Mouse (Mus musculus) stomach, embryonic 14.5 days (tissue): Measurements from ENCODE around the gene Aco1. TPM values are rescaled to one million over a fixed set of nuclear protein-coding genes. Genes with fewer than 3 reads are reported as not detected.

Experiments
- ATAC-seq: fragments of 200-750 bp; cut with Nextera tagmentation; 2 replicates; pipeline ENCODE4 v1.8.0; 2017; ENCODE audit warnings: low read depth, moderate TSS enrichment; ENCODE audit not compliant: insufficient number of reproducible peaks, insufficient read depth, low FRiP score
- H3K27ac ChIP-seq: fragments of 300-500 bp; sonication (generic); 2 replicates; pipeline ENCODE4 v1.5.1; 2014; ENCODE audit warnings: mild to moderate bottlenecking, low read length, moderate library complexity, mixed read lengths
- H3K27me3 ChIP-seq: fragments of 300-500 bp; sonication (generic); 2 replicates; pipeline ENCODE4 v1.6.1; 2014; ENCODE audit warnings: low read length, control low read depth, mixed read lengths; ENCODE audit not compliant: control insufficient read depth, insufficient read depth
- H3K36me3 ChIP-seq: fragments of 300-500 bp; sonication (generic); 2 replicates; pipeline ENCODE4 v1.6.1; 2014; ENCODE audit warnings: mild to moderate bottlenecking, control low read depth, low read length, moderate library complexity, mixed read lengths; ENCODE audit not compliant: control insufficient read depth, insufficient read depth
- H3K4me1 ChIP-seq: fragments of 300-500 bp; sonication (generic); 2 replicates; pipeline ENCODE4 v1.6.1; 2014; ENCODE audit warnings: low read length, control low read depth, mixed read lengths; ENCODE audit not compliant: control insufficient read depth, insufficient read depth
- H3K4me2 ChIP-seq: fragments of 300-500 bp; sonication (generic); replicated peaks from 2 replicates; pipeline ENCODE4 v1.6.1; 2014; ENCODE audit warnings: low read depth, low read length, control low read depth
- H3K4me3 ChIP-seq: fragments of 300-500 bp; sonication (generic); 2 replicates; pipeline ENCODE4 v1.5.1; 2014; ENCODE audit warnings: low read depth, low read length, control low read depth
- H3K9ac ChIP-seq: fragments of 300-500 bp; sonication (generic); replicated peaks from 2 replicates; pipeline ENCODE4 v1.6.1; 2014; ENCODE audit warnings: low read depth, mild to moderate bottlenecking, control low read depth, low read length, moderate library complexity, mixed read lengths
- H3K9me3 ChIP-seq: fragments of 300-500 bp; sonication (generic); 2 replicates; pipeline ENCODE4 v1.6.1; 2016; ENCODE audit warnings: low read depth, low read length, control low read depth; ENCODE audit not compliant: control insufficient read depth
- whole genome bisulfite sequencing: fragments of 180-500 bp; shearing (Covaris S2); extraction: QIAGEN DNeasy Blood & Tissue Kit; methylation state at CpG from one replicate; pipeline ENCODE4 v1.1.7; 2014; 5-methylcytosine and 5-hydroxymethylcytosine counted together
- polyA plus RNA-seq: library from polyadenylated mRNA; unstranded; fragments of >200 nt; fragmentation: Nextera tagmentation; extraction: Ambion mirVana; gene quantifications from 2 replicates; pipeline ENCODE4 v1.2.1, GENCODE M21; 2014

The Aco1 gene
- polyA plus RNA-seq, 1 experiment from 2014 or later: 59.3 TPM

- 41% methylated on average over 14 of the region's 14 CpGs for WGBS
- Histone ChIP-seq H3K27ac (no peak overlapping the region), H3K9ac (no peak overlapping the region), H3K27me3 (no peaks in the 10 kb centered on the region), H3K4me2 (no peak overlapping the region), H3K36me3 (peaks cover 57% of the 10 kb centered on the region), H3K4me3 (no peak overlapping the region), H3K9me3 (no peaks in the 10 kb centered on the region), H3K4me1 (no peaks in the 10 kb centered on the region)
- peak; percentile 73; the same call in 1 of the 2 replicates for ATAC-seq
Observed at GRCm38 (mm10) chr4:40182651-40183320, 39.9 kb downstream of the Aco1 start.

DNA sequence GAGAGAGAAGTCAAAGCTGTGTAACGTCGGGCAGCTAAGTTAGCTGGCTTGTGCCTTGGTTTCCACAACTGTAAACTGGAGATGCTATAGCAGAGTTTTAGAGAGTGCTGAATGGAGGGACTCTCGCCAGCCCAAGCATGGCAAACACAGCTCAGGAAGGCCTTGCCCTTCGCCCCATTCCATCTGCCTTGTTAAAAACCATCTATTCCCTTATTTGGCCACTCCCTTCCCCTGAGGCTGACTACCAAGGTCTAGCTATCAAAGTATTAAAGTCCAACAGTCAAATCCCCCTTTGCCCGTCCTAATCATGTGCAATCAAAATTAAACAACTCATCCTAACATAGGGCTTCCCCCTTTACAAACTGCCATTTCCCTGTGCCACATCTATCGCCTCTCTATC lies 40.9 kb downstream of the Aco1 start:
- H3K4me3 ChIP-seq: no peak overlapping the region
- 89% methylated on average over 6 of the region's 6 CpGs for WGBS
- peaks cover 63% of the 10 kb centered on the region for H3K36me3 ChIP-seq
- no peak overlapping the region for H3K27ac ChIP-seq
- no peak overlapping the region for H3K4me2 ChIP-seq
- H3K9me3 ChIP-seq: no peaks in the 10 kb centered on the region
- H3K9ac ChIP-seq: no peak overlapping the region
- H3K27me3 ChIP-seq: no peaks in the 10 kb centered on the region
- ATAC-seq: no peak
- no peaks in the 10 kb centered on the region for H3K4me1 ChIP-seq

DNA sequence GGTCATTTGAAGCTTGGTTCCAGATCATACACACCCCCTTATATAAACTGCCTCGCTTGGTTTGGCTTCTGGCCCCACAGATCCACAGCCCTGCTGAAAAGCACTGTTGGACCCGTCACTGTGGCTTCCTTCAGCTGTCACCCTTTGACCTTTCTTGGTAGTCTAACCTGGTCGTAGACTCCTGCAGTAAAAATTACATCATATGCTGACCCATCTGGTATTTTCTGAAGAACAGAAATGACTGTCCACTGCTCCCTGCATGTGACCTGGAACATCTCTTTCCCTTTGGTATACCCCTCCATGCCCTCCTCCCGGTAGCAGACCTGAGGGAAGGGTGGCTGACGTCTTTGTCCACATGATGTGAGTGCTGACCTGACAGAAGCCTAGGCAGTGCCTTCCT lies 41.6 kb downstream of the Aco1 start:
- Histone ChIP-seq H3K4me3 (no peak overlapping the region), H3K27me3 (no peaks in the 10 kb centered on the region), H3K27ac (no peak overlapping the region), H3K36me3 (peaks cover 68% of the 10 kb centered on the region), H3K4me2 (no peak overlapping the region), H3K9me3 (no peaks in the 10 kb centered on the region), H3K9ac (no peak overlapping the region), H3K4me1 (no peaks in the 10 kb centered on the region)
- no peak for ATAC-seq
- WGBS: 76% methylated on average over 5 of the region's 5 CpGs

- no peak overlapping the region for H3K4me2 ChIP-seq
- peaks cover 52% of the 10 kb centered on the region for H3K36me3 ChIP-seq
- H3K4me1 ChIP-seq: no peaks in the 10 kb centered on the region
- 74% methylated on average over 7 of the region's 7 CpGs for WGBS
- no peak for ATAC-seq
- H3K27me3 ChIP-seq: no peaks in the 10 kb centered on the region
- H3K9ac ChIP-seq: no peak overlapping the region
- no peak overlapping the region for H3K4me3 ChIP-seq
- no peaks in the 10 kb centered on the region for H3K9me3 ChIP-seq
- no peak overlapping the region for H3K27ac ChIP-seq
Observed at GRCm38 (mm10) chr4:40187956-40188355, 45.1 kb downstream of the Aco1 start.

DNA sequence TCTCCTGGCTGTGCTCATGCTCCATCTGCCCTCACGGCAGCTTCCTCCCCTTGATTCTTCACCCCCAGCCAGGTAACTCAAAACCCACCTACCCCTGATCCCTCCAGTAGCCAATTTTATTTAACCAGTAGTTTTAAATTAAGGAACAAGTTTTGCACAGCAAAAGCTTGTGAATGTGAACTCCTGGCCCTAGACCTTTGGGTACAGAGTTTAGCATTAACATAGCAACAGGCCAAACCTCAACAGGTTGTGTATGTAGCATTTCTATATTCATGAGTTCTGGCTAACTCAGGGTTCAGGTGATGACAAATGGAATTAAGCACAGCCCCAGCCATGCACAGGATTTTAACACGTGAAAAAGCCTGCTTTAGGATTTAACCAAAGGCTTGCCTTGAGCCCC lies 49.4 kb downstream of the Aco1 start:
- no peak overlapping the region for H3K4me2 ChIP-seq
- peaks cover 47% of the 10 kb centered on the region for H3K36me3 ChIP-seq
- no peak overlapping the region for H3K27ac ChIP-seq
- no peak overlapping the region for H3K9ac ChIP-seq
- 60% methylated on average over 2 of the region's 2 CpGs for WGBS
- H3K4me1 ChIP-seq: no peaks in the 10 kb centered on the region
- H3K27me3 ChIP-seq: no peaks in the 10 kb centered on the region
- no peak for ATAC-seq
- H3K4me3 ChIP-seq: no peak overlapping the region
- H3K9me3 ChIP-seq: no peaks in the 10 kb centered on the region

DNA sequence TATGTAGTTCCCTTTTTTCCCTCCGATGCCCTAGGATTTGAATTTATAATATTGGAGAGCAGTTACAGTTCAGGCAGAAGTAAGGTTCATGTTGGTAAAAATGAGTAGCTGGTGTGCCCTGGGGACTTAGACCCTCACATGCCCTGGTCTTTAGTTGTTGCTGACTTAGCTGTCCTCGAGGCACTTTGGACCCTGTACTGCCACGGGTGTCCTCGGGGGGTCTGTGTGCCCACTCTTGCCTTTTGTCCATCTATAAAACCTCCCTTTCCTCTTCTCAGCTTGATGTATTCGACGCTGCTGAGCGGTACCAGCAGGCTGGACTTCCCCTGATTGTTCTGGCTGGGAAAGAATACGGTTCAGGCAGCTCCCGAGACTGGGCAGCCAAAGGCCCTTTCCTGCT lies 50.6 kb downstream of the Aco1 start:
- Histone ChIP-seq H3K9me3 (no peaks in the 10 kb centered on the region), H3K36me3 (peaks cover 46% of the 10 kb centered on the region), H3K4me1 (no peaks in the 10 kb centered on the region), H3K27me3 (no peaks in the 10 kb centered on the region), H3K9ac (no peak overlapping the region), H3K4me2 (no peak overlapping the region), H3K4me3 (no peak overlapping the region), H3K27ac (no peak overlapping the region)
- ATAC-seq: no peak
- 83% methylated on average over 9 of the region's 9 CpGs for WGBS

- Histone ChIP-seq H3K4me3 (no peak overlapping the region), H3K4me1 (no peaks in the 10 kb centered on the region), H3K4me2 (no peak overlapping the region), H3K36me3 (peaks cover 38% of the 10 kb centered on the region), H3K27ac (no peak overlapping the region), H3K27me3 (no peaks in the 10 kb centered on the region), H3K9me3 (no peaks in the 10 kb centered on the region), H3K9ac (no peak overlapping the region)
- WGBS: 95% methylated on average over 2 of the region's 2 CpGs
- no peak for ATAC-seq
Observed at GRCm38 (mm10) chr4:40195336-40195735, 52.5 kb downstream of the Aco1 start.

GRCm38 (mm10) chr4:40202205-40202604 lies 59.3 kb downstream of the Aco1 start:
- H3K9me3 ChIP-seq: no peaks in the 10 kb centered on the region
- no peak overlapping the region for H3K4me2 ChIP-seq
- no peak overlapping the region for H3K4me3 ChIP-seq
- peaks cover 18% of the 10 kb centered on the region for H3K36me3 ChIP-seq
- no peaks in the 10 kb centered on the region for H3K4me1 ChIP-seq
- 91% methylated on average over 6 of the region's 6 CpGs for WGBS
- no peaks in the 10 kb centered on the region for H3K27me3 ChIP-seq
- H3K27ac ChIP-seq: no peak overlapping the region
- H3K9ac ChIP-seq: no peak overlapping the region
- no peak for ATAC-seq

DNA sequence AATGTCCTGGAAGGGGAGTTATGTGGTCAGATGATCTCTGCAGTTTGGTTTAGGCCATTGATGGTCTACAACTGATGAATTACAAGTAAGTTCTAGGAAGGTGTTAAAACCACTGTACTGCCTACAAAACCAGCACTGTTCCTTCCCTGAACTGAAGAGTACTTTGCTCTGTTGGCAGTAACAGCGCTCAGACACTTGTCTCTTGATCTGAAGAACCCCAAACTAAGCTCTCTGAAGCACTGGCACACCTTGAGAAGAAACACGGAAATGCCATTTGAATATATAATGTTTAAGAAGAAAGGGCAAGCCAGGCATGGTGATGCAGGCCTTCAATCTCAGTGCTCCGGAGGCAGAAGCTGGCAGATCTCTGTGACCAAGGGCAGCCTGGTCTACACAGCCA lies 61.5 kb downstream of the Aco1 start:
- no peak overlapping the region for H3K9ac ChIP-seq
- H3K27me3 ChIP-seq: no peaks in the 10 kb centered on the region
- H3K4me2 ChIP-seq: no peak overlapping the region
- no peaks in the 10 kb centered on the region for H3K9me3 ChIP-seq
- H3K4me1 ChIP-seq: no peaks in the 10 kb centered on the region
- H3K36me3 ChIP-seq: peaks cover 11% of the 10 kb centered on the region
- H3K4me3 ChIP-seq: no peak overlapping the region
- 94% methylated on average over 3 of the region's 3 CpGs for WGBS
- no peak overlapping the region for H3K27ac ChIP-seq
- ATAC-seq: no peak
